Mouse (Mus musculus): ENCODE data around the gene Tpst2.

Gene Tpst2

DNA sequence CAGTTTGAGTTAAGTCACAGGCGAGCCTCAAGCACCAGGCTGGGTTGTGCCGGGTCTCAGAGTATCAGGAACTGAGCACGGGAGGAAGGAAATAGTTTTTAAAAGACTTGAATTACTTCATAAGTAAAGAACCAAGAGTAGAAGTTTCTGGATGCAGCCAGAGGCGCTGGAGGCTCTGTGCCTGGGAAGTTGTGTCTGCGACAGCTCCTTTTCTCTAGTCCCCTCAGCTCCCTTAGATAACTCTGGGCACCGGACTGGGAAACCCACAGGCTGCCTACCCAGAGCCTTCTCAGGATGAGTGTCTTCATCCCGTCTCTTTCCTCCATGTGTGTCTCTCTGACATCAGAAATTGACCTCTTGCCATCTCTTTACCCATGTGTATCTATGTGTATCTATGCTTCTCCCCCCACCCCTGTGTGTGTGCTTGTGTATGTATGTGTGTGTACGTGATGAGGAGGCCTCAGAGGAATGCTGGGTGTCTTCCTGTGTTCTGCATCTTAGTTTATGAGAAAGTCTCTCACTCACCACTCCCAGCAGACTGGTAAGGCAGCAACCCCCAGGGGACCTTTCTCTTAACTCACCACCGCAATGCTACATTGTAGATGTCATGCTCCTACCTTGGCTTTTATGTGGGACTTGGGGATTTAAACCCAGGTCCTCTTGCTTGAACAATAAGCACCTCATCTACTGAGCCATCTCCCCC, 6.4 kb downstream of the Tpst2 start:
- no peak for DNase-seq

DNA sequence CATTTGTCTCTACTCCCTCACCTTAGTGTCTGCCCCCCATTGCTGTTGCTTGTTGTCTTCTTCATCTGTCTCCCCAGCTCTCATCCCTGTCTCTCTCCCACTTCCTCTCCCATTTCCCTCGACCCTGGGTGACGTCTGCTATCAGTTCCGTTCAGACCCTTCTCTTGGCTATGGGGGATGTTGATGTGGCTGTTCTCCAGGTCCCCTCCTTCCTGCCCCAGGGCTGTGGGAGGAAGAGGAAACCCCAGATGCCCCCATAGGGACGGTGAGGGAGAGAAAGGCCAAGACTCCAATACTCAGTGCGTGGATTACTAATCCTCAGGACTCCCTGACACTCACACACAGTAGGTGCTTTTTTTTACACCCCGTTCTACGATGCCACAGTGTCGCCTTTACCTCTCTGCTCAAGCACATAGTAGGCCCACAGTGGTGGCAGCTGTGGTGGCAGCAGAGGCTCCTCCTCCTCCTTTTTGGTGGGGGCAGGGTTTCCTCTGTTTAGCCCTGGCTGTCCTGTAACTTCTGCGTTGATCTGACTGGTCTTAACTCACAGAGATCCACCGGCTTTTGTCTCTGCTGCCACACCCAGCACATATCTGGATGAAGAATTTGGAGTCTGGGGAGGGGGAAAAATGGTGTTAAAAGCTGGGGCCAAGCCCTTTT, 7.2 kb downstream of the Tpst2 start:
- peak; percentile 80 for DNase-seq

DNA sequence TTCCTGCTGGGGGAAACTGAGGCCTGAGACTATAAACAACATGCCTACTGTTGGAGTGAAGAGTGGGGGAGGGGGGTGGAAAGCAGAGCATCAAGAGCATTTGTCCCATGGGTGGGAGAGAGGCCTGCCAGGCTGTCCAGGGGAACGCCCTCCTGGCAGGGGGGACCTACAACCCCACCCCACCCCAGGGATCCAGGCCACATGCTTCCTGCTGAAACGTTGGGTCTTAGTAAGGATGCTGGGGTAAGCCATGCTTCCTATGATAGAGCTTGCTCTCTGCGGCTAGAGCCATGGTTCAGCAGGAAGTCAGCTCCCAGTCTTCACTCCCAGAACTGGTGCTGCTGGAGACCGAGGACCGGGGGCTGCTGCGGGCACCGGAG, 7.7 kb downstream of the Tpst2 start:
- peak; percentile 52 for DNase-seq

DNA sequence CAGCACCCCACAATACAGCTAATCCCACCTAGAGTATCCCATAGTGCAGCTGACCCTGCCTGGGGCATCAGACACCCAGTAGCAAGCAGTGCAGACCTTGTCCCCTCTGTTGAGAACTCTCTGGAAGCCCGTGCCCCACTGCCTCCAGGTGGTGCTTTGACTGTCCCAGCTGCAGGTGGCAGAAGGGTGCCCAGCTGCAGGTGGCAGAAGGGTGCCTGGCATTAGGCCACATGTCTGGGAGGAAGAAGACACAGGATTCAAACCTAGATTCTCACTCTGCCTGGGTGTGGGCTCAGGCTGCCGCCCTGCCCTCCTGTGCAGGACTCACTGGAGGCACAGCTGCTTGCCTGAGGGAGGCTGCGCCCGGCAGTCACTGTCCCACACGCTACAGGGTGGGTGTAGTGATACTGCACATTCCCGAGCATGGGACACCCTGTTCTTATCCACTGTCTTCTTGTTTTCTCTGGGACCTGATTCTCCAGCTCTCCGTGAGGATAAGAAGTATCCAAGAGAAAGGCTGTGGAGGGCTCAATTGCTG, 9.1 kb downstream of the Tpst2 start:
- no peak for DNase-seq

DNA sequence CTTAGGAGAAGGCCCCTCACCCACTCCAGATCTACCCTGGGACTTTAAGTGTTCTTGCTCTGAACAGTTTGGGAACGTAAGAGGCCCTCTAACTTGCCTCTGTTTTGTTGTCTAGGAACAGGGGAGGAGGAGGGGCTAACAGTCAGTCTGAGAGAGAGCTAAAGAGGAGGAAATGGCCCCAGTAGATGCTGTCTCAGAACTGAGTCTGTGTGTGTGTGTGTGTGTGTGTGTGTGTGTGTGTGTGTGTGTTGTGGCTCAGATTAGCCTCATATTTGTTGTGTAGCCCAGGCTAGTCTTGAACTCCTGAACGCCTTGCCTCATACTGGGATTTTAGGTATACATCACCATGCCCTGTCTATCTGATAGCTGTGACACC, 10.1 kb downstream of the Tpst2 start:
- DNase-seq: no peak

DNA sequence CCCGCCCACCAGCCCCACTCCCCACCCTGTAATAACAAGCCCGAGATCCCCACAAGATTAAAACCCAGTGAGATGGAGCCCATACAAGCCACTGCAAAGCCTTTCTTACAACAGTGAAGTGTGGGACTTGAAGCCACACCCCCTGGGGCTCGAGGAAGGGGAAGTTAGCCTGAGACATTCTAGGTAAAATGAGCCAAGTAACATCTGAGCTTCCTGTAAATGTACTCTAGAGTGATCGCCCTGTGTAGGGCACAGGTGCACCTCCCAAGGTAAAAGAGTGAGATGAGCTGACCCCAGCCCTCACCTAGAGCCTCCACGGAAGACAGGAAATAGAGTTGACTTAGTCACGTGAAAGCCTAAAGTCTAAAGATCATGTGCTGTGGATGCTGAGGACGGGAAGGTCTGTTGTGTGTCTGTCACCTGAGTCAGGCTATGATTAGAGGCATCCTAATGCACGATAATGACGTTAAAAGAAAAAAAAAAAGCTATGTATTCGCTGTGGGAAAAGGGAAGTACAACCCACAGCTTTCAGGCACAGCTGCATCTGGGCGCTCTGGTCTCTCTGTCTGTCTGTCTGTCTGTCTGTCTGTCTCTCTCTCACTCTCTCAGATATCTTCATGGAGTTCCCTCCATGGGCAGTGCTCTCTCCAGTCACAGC, 10.6 kb downstream of the Tpst2 start:
- no peak for DNase-seq

DNA sequence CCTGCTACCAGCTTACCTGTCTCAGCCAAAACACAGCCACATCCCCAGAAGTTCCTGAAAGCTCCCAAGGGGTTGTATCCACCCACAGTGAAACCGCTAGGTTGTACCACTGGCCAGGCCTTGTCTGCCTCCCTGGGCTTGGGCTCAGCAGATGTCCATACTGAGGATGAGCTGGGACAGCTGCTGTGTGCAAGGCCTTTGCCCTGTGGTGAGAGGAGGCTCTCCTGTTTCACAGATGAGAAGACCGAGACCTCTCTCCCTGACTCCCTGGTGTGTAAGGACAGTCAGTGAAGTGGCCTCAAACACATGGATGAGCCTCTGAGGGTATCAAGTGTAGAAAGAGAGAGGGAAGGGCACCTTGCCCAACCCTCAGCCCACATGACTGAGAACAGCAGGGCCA, 11.2 kb downstream of the Tpst2 start:
- no peak for DNase-seq

DNA sequence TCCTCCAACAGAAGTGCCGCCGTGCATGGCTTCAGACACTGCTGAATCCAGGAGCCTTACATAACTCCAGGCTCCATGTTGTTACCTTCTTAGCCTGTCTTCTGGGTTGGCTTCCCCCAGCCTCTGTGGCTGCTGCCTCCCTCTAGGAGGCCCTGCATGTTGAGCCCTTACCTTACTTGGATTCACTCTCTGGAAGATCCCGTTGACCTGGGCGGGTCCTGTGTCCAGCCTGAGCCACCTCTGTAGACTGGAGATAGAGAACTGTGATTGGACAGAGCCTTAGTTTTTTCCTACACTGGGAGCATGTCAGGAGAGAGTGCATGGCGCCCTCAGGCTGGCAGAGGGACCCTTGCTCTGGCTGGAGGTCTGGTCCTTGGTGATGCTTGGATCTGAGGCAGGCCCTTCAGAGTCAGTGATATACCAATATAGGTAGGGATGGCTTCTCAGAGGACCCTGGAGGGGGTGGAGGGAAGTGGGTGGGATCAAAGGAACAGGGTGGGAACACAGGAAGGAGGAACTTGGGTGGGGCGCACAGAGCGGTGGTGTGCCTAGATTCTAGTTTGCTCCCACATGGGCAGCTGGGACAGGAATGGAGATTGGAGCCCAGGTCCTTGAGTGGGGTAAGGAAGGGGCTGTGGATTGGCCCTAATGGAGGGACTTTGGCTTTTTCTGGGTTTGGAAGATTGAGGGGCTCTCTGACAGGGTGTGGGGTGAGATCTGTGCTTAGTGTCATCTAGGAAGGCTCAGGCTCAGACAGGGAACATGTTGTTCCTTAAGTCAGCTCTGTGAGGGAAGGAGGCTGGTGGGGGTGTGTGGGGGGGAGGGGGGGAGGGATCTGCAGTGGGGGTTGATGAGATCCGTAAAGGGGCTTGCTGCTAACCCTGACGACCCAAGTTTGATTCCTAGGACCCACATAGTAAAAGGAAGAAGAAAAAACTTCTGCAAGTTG, 12.0 kb downstream of the Tpst2 start:
- DNase-seq: peak; percentile 73

DNA sequence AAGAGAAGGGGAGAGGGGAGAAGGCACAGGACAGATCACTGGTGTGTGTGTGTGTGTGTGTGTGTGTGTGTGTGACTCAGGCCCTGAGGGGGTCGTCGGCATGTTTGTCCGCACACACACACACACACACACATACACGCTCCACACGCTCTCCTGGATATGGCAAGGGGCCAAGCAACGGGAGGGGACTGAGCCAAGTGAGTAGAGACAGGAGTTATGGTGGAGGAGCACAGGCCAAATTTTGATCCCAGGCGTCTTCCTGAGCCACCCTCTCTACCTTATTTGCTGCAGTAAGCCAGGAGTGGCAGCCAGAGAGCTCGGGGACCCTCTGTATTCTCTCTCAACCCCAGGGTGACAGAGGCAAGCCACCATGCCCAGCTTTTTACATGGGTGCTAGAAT, 12.7 kb downstream of the Tpst2 start:
- peak; percentile 57 for DNase-seq

DNA sequence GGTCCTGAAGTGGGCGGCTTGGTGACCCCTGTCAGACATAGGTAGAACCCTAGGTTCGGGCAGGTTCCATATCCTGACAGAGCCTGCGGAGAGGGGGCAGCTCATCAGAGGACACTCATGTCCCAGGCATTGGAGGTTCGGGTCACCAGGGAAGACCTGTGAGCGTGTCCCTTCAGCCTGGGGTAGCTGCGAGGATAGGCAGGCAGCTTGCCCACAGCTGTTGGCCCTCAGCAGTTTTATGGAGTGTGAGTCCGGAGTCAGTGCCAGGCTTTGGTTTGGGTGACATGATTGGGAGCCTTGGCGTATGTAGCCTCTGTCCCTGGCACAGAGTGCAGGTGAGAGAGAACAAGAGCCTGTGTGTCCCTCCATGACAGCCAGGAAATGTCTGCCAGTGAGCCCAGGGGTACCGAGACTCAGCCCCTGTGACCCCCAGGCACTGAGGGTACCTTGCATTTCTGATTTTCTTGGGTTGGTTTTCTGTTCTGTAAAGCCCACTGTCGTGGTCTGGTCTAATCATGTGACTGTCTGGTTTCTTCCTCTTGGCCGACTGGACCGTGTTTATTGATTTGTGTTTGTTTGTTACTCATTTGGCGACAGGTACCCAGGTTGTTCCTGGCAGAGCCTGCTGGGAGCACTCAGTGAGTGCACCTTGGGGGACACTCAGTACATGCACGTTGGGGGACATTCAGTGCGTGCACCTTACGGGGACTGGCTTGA, 13.5 kb downstream of the Tpst2 start:
- peak; percentile 62 for DNase-seq

DNA sequence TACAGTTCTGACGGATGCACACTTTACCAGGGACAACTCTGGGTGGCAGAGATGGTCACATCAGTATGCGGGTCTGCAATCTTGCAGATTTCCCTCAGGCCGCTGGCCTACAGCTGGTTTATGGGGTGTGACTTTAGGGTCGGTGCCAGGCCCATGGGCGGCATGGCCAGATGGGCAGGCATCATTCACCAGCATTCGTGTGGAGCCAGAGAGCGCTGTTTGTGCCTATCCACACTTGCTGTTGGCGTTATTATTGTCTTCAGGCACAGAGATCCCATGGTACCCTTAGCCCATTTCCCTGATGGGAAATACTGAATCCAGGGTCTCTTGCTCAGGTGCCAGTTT, 14.0 kb downstream of the Tpst2 start:
- no peak for DNase-seq

DNA sequence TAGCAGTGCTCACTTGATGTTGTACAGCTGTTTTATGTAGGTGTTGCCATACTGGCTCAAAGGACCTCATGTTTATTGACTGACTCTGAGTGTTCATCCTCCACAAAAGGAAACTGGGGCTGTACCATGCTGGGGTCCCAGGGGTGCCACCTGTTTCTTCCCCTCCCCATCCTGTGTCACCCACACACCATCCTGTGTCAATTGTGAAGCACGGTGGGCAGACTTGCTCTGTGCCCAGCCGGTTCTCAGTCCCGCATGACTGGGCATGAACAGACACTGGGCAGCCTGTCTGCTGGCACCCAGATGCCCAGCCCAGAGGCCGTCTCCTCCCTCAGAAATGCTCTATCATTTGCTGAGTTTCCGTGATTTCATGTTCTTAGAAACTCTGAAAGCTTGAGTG, 15.4 kb downstream of the Tpst2 start:
- no peak for DNase-seq

DNA sequence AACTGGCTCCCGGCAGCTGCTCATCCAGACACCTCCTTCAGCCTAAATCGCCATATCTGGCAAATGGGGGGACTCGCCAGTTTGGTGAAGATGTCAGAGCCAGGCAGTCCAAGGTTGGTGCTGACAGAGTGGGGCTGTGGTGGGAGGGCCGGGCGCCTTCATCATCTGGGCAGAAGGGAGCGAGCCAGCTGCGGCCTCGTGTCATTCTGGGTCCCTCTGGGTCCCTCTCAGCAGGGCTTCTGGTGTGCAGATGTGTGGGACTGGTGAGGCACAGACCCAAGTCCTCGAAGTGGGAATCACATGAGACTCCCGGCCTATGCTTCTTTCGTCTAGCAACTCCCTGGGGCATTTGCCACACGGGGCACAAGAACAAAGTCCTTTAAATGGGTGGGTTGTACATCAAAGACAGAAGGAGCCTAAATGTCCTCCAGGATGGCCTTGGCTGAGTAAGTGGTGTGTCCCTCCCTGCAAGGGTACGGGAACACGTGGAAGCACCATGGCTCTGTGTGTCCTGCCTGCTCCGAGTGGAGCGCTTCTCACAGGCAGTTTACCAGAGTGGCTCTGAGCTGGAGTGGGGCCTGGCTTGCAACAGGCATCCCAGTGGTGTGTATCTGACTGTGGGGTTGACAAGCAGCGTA, 16.0 kb downstream of the Tpst2 start:
- DNase-seq: no peak

DNA sequence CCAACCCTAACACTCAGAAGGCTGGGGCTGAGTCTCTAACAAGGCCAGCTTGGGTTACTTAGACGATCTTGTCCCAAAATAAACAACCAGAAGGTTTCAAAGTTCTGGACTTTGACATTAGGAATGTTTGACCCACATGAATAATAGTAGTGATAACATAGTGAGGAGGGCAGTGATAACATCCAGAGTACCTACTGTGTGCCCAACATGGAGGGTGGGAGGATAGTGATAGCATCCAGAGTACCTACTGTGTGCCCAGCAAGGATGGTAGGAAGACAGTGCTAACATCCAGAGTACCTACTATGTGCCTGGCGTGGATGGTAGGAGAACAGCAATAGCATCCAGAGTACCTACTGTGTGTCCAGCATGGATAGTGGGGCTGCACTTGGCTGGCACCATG, 17.3 kb downstream of the Tpst2 start:
- no peak for DNase-seq

DNA sequence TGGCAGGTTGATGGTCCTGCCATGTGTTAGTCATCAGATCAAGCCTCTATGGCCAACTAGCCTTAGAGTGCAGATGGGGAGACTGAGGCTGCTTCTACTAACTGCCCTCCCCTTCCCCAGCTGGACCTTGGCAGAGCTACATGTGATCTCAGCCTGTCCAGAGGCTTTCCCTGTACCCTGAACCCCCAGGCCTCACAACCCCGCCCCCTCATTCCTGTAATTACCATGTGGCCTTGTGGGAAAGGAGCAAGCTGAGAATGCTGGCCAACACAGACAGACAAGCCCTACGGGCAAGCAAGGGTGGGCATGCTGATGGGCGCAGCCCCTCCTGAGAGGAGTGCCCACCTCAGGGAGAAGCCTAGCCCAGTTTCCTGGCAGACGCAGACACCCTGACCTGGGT, 18.2 kb downstream of the Tpst2 start:
- DNase-seq: no peak

DNA sequence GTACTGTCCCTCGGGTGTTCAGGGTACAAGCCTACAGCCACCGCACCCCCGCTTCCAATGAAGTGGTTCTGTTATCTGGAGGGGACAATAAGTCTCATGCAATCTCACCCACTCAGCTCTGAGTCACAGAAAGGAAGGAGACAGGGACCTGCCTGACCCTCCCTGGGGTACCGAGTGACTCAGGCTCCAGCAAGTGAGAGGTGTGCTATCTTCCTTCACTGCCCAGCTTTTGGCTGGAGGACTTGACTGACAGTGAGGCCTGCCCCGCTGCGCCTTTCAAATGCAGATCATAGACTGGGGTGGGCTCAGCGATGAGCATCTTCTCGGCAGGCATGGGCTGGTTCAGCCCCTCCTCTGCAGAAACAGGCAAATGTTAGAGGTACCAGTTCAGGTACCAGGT, 18.7 kb downstream of the Tpst2 start:
- no peak for DNase-seq

DNA sequence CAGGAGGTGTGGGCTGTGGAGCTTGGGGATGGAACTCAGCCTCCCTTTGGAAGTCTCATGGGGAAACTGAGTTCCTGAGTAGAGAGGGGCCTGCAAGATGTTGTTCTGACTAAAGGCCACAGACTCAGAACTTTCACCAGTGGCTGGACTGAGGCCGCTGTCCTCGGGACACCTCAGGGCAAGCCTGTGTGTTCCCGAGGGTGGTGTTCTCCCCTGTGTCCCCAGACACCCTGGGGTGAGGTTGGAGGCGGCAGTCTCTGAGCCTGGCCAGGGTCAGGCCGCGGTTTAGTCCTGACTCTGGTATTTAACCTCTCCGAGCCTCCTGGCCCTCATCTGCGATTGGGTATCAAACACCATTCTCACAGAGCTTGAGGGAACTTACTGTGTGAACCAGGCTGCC, 19.1 kb downstream of the Tpst2 start:
- no peak for DNase-seq

DNA sequence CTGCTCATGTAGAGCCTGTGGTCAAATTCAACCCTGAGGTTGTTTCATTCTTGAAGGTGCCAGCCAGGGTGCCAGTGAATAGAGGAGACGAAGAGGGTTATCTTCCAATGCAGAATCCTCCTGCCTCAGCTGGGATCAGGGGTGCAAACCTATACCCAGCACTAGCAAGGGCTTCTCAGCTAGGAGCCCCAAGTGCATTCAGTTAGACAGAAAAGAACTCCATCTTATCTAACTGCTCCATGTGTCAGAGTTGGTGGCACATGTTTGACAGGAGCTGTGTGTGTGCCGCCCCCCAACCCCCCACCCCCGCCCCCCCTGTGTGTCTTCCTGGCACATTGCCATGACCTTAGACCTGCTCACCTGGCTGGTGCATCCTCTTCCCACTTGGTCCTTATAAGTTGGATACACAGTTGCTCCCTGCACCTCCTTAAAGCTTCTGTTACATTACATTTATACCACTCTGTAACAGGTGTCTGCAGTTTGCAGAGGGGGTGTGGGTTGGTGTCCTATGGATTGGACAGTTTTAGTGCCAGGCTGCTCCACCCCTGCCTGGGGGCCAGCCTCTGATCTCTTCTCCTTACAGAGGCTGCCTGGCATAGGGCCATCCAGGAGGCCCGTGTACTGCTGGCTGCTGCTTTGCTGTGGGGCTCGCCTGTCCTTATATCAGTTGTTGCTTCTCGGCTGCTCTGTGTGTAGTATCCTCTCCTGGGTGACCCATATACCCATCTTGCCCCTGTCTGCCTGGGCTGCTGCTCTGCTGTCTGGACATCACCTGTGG, 20.1 kb downstream of the Tpst2 start:
- DNase-seq: no peak

DNA sequence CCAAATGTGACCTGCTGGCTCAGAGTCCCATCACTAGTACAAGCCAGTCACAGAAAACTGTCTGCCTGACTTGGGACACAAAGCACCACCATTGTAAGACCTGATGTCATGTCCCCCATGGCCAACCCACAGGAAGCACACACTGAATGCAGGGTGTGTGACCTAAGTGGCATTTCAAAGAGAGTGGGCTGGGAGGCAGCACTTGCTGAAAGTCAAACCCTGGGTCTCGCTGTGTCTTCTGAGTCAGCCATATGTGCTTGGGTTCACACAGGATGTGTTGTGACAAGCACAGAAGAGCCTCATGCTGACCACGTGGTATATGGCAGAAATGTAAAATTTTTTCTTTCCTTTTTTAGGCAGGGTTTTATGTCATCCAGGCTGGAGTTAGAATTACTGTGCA, 20.8 kb downstream of the Tpst2 start:
- DNase-seq: no peak

DNA sequence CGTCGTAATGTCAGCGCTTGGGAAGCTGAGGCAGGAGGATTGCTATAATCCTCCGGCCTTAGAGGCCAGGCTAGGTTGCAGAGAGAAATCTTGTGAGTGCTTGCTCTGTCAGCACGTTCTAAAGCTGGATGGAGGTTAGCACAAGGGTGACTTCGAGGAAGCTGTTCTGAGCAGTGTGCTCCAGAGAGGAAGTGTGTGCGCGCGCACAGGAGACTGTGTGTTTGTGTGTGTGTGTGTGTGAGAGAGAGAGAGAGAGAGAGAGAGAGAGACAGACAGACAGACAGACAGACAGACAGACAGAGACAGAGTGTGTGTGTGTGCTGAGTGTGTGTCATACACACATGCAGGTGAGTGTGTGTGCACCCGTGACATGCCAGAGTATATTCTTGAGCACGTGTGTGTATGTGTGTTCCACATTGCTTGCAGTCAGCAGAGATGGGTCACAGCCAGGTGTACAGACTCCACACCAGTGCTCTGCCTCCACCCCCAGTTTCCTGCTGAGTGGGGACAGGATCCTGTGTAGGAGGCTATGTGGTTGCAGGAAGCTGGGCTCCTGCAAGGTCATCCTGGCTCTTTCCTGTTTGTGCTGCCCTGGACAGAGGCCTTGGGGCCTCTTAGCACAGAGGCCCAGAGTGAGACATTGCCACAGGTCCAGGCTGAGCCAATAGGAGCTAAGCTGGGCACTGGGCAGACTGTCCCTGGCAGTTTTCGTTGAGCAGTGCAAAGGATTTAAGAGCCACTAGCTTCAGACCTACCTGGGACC, 21.9 kb downstream of the Tpst2 start:
- peak; percentile 62 for DNase-seq

All from lung, postnatal 10 days (tissue).